Mouse (Mus musculus) kidney, postnatal 36 days (tissue): ENCODE results near the gene Clca1.
"Not testable (repeated sequence)": the region's sequence is repeated elsewhere in the genome, so short reads cannot be mapped to it uniquely, and the experiment has no call there.

Experiments
- DNase-seq, 2 experiments: peaks; one replicate each; pipeline ENCODE4 v3.0.0; 2021 to 2022; ENCODE audit warnings: mixed read lengths in 2 of 2

Gene Clca1

GRCm38 (mm10) chr3:145032676-145033075 lies at the start of gene Clca1:
Clca1 (minus strand) TSS chr3:145032776.
- no peak for DNase-seq

- no peak for DNase-seq
Measured at GRCm38 (mm10) chr3:145080904-145081303, 48.3 kb upstream of the Clca1 start.

GRCm38 (mm10) chr3:145078405-145078804 lies 45.8 kb upstream of the Clca1 start:
- no peak for DNase-seq

DNA sequence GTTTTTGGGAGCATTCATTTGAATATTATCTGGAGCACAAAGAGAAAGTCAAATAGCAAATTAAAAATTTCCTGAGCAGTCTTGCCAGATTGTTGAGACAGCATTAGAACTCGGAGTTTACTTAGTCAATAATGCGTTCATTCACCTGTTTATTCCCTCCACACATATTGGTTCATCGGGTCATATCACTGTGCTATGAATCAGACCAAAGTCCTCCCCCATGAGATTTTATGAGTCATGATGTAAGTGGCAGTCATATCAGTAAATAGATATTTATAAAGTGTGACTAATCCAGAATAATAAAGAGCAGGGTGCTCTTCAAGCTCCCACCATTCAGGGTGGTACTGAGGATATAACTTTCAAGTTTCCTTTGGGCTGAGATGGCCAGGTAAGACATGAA lies 39.8 kb upstream of the Clca1 start:
- DNase-seq, result no peak

GRCm38 (mm10) chr3:145068964-145069363 lies 36.4 kb upstream of the Clca1 start:
- no peak for DNase-seq

DNA sequence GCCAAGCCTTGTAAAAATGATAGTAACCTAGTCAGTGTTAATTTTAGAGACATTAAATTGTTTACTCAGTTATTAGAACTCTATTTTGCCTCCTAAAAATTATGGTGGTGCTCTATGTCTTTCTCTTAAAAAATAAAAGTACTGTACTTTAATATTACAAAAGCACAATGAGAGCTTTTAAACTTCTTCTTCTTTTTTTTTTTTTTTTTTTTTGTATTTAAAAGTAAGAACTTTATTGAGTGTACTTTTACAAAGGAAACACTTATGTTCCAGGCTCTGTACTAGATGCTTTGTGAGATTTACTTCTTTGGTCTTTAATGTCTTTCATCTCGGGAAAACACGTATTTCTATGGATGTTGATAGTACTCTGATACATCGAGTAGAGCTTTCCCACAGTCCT lies 22.6 kb upstream of the Clca1 start:
- DNase-seq, result not testable (repeated sequence)

DNA sequence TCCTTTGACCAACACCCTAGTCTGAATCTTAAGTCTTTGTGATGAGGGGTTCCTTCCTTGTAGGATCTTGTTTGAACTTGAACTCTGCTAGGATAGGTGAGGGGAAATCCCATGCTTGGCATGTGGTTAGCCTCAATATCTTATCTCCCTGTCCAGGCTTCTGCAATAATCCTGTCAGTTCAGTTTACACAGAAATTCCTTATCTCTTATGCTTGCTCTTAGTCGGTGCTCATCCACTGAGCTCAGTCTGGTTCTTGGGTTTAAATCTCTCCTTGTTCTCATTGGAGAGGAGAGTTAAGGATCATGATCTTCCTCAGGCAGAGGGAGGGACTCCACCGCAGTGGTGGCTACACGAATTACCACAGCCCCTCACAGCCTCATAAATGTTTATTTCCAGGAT lies 17.2 kb upstream of the Clca1 start:
- DNase-seq, result no peak

DNA sequence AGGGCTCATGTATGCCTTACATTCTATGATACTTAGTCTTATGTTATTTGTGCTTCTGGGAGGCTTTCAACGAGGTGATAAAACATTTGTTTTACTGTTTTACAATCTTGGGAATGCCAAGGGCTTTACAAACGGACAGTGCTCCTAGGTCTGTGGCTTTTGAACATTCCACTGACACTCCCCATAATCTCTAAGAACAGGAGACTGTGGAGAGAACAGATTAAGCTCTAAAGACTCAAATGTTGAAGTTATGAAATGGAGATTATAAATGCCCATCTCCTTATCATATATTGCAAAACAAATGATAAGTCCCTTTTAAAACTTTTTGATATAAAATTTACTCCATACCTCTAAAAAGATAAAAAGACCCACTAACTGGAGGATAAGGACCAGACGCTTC lies 6.2 kb upstream of the Clca1 start:
- DNase-seq, result no peak

- no peak for DNase-seq
Measured at GRCm38 (mm10) chr3:145028036-145028435, 4.5 kb downstream of the Clca1 start.

- DNase-seq, result peak; percentile 30 to 73
Measured at GRCm38 (mm10) chr3:145026750-145027149, 5.8 kb downstream of the Clca1 start.

- DNase-seq, result no peak
Measured at GRCm38 (mm10) chr3:145017807-145018206, 14.8 kb downstream of the Clca1 start.

- DNase-seq, result no peak
Measured at GRCm38 (mm10) chr3:145004422-145004821, 28.2 kb downstream of the Clca1 start.

- DNase-seq, result no peak
Measured at GRCm38 (mm10) chr3:145000912-145001311, 31.7 kb downstream of the Clca1 start.

- no peak for DNase-seq
Measured at GRCm38 (mm10) chr3:144993055-144993454, 39.5 kb downstream of the Clca1 start.

DNA sequence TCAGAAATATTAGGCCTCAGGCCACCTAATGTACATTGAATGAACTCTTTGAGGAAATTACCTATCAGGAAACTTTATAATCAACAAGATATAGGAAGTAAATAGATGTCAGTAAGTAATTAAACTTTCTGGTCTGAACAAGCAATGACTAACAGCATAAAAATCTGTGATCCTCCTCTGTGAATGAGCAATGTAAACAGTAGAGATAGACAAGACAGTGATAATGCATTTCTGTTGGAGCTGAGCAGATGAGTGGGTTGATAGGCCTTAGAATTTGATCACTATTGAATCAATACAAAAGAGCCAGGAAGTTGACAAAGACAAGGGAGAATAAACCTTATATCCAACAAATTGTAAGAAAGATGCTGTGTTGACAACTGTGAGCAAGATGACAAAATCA lies 40.0 kb downstream of the Clca1 start:
- no peak for DNase-seq

- DNase-seq, result no peak
Measured at GRCm38 (mm10) chr3:144985890-144986289, 46.7 kb downstream of the Clca1 start.

DNA sequence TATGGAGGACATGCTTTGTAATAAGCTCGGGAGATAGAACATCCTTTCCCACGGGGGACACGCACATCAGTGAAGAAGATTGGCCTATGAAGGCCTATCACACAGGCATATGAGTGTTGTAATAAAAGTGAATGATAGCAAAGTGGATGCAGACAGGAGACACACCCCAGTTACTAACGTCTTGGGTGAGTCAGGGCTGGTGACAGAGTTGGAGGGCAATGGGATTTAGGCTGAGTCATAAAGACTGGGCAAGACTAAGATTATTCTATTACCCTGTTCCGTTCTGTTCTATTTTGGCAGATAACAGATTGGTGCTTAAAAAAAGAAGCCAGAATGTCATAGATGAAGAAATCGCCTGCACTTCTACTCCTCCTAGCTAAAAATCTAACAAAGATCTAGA lies 52.0 kb downstream of the Clca1 start:
- DNase-seq, result no peak

DNA sequence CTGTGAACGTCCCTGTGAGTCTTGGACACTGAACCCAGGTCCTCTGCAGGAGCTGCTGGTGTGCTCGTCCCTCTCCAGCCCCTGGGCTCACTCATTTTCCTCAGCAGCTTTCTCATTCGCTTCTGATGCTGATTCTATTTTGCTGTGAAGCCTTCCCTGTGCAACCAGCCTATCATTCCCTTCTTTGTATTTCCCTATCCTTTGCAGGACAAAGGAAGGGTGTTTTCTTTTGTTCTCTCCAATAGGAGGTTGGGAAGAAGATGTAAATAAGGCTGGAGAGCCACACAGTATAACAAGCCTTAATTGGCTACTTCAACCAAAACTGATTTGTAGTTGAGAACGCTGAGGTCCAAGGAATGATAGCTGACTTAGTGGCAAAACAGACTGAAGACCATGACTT lies 54.9 kb downstream of the Clca1 start:
- no peak for DNase-seq

DNA sequence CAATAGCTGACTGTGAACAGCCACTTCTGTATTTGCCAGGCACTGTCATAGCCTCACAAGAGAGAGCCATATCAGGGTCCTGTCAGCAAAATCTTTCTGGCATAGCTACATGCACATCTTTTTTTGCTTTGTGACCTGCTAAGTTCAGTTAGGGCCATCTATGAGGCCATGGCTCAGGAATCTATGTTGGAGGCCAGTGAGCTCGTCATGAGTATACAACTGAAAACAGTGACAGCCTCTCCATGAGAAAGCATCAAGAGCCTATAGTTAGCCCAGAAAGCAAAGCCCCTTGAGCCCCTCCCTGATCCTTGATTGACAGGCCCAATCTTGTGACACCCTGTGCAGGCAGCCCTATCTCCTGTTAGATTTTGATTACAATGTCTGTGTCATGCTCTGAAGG lies 56.5 kb downstream of the Clca1 start:
- no peak for DNase-seq

DNA sequence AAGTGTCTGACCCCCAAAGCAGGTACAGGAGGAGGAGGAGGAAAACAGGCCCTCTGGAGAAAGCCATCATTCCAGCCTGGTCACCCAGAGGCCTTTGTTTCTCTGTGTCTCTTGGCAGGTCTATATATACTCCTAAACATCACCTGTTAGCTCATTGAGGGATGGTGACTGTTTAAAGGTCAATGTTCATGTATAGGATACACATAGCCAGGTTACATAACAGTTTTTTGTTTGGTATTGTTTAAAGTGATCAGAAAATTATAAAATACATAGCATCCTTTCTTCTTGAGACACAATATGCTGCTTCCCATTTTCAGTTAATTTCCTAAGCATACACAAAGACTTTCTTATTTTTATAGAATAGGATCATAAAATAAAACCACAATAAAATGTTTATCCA lies 57.6 kb downstream of the Clca1 start, which contains the start of gene Clca4a:
Gene Clca4a (minus strand): TSS at position 101 of the 400 bp plus-strand sequence.
- no peak for DNase-seq

DNA sequence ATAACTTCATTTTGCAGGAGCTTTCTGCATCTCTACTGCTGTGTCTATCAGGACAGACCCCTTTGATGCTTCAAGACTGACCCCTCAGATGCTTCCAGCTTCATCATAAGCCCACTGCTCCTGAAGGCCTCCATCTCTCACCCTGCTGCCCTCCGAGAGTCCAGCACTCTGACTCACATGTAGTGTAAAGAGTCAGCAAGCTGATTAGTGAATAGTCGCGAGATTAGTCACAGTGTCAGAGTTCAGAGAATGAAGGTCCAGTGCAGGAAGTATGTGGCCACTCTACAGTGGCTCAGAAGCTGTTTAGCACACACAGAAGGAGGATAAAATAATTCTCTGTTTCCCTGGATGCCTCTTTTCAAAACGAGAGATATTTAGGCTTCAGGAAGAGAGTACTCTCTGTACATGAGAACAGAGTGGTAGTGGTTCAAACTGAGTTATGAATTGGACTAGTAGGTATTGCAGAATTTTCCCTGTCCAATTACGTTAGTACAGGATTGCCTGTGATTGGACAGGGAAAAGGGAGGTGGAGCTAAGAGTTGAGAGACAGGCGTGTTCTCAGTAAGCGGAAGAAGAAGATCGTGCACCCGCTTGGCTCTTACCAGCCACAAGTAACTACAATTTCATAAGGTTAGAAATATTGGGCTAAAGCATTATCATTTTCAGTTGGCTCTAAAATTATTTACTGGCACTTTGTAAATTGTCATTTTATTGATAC lies 60.9 kb downstream of the Clca1 start:
- DNase-seq, result no peak

GRCm38 (mm10) chr3:144969755-144970154 lies 62.8 kb downstream of the Clca1 start:
- no peak for DNase-seq

- DNase-seq, result no peak
Measured at GRCm38 (mm10) chr3:144966074-144966473, 66.5 kb downstream of the Clca1 start.
